Mouse (Mus musculus): Measurements from ENCODE around the gene Sp6. TPM values are rescaled to one million over a fixed set of nuclear protein-coding genes. Genes with fewer than 3 reads are reported as not detected.
A peak's percentile ranks its signal among the peaks of the same experiment; 100 is the strongest.

Gene Sp6
- 0.22 and 0.32 TPM in 2 replicates for polyA plus RNA-seq (2012; rRNA removed)

DNA sequence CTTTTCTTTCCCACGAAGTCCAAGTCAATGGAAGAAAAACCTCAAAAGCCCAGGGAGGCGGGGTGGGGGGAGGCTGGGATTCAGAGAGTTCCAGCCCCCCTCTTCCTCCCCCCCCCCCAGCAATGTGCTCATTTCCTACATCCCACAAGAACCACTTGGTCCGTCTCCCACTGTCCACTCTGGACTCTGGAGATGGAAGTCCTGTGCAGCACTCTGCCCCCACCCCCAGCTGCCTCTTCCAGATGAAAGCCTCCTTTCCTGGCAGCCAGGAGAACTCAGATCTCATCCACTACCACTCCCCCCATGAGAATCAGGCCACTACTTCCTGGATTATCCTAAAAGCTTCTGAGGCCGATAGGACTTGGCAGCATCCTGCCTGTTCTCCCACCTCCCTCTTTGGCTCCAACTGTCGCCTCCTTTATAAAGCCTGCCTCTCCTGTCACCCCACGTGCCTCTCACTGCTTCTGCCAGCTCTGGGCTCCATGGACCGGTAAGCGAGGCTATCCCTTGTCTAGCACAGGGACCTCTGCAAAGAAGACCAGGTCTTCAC lies at the start of gene Sp6:
TSS of gene Sp6 (plus strand) at position 274 of the 550 bp plus-strand sequence.
- TF ChIP-seq POLR2A (IDR thresholded peaks at IDR 0.05; ENCODE audit: control insufficient read depth, low read depth, low read length) (no peak), CTCF (IDR thresholded peaks at IDR 0.05; ENCODE audit: control insufficient read depth, insufficient read depth, insufficient replicate concordance, low read depth, low read length) (no peak)
- H3K27ac ChIP-seq (ENCODE audit: control insufficient read depth, insufficient read depth, low read depth, low read length), result no peak within 1 kb of the TSS
- no peaks in the 10 kb centered on the region for H3K4me1 ChIP-seq (ENCODE audit: control insufficient read depth, insufficient read depth, low read length)
- H3K4me3 ChIP-seq (ENCODE audit: control insufficient read depth, low read depth, low read length), result no peak within 1 kb of the TSS
- H3K27me3 ChIP-seq (ENCODE audit: control insufficient read depth, insufficient read depth, low read length), result no peaks in the 10 kb centered on the region
- H3K36me3 ChIP-seq (ENCODE audit: control insufficient read depth, insufficient read depth, low read length), result no peaks in the 10 kb centered on the region

DNA sequence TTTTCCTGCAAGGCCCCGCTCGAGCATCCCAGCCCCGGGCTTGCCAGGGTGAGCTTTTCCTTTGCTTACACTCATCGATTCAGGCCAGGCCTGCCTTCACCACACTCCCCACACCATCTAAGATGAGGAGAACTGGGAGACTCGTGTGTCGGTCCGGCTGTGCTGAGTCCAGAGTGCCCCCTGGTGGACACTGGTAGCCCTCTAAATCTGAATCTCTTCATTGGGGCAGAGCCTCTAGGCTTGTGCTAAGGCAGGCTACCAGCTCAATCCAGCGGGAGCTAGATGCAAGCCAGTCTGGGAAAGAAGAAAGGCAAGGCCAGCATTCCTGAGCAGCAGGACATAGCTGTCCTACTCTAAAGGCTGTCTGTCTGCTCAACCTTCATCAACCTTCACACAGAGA lies 49.6 kb upstream of the Sp6 start:
- no peaks in the 10 kb centered on the region; the same call in 1 of the 2 replicates for H3K4me1 ChIP-seq (ENCODE audit: control insufficient read depth, insufficient read depth, low read length)
- no peak overlapping the region for H3K27ac ChIP-seq (ENCODE audit: control insufficient read depth, insufficient read depth, low read depth, low read length)
- H3K4me3 ChIP-seq (ENCODE audit: control insufficient read depth, low read depth, low read length), result no peak overlapping the region
- TF ChIP-seq POLR2A (IDR thresholded peaks at IDR 0.05; ENCODE audit: control insufficient read depth, low read depth, low read length), result no peak
- peak; percentile 62; the same call in 1 of the 2 replicates for TF ChIP-seq CTCF (IDR thresholded peaks at IDR 0.05; ENCODE audit: control insufficient read depth, insufficient read depth, insufficient replicate concordance, low read depth, low read length)
- no peaks in the 10 kb centered on the region; the same call in none of the 2 replicates for H3K36me3 ChIP-seq (ENCODE audit: control insufficient read depth, insufficient read depth, low read length)
- H3K27me3 ChIP-seq (ENCODE audit: control insufficient read depth, insufficient read depth, low read length), result no peaks in the 10 kb centered on the region

DNA sequence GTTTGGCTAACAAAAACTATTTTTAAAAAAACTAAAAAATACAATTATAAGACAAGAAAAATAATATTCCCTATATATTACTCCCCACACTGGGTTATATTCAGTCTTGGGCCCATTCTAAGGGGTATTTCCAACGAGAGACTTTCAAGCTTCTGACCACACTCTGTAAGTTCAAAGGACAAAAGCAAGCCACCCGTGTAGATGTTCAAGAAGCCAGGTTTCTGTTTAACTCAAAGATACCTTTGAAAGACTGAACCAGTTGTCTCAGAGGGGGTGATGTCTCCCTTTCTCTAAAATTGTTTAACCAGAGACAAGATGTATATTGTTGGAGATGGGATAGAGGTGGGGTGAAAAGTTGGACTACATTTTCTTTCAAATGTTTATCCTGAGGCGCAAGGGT lies 47.0 kb upstream of the Sp6 start:
- Histone ChIP-seq H3K27me3 (ENCODE audit: control insufficient read depth, insufficient read depth, low read length) (no peaks in the 10 kb centered on the region), H3K27ac (ENCODE audit: control insufficient read depth, insufficient read depth, low read depth, low read length) (no peak overlapping the region), H3K4me3 (ENCODE audit: control insufficient read depth, low read depth, low read length) (no peak overlapping the region), H3K36me3 (ENCODE audit: control insufficient read depth, insufficient read depth, low read length) (no peaks in the 10 kb centered on the region; the same call in none of the 2 replicates), H3K4me1 (ENCODE audit: control insufficient read depth, insufficient read depth, low read length) (peaks cover 3% of the 10 kb centered on the region; the same call in 1 of the 2 replicates)
- TF ChIP-seq POLR2A (IDR thresholded peaks at IDR 0.05; ENCODE audit: control insufficient read depth, low read depth, low read length) (no peak), CTCF (IDR thresholded peaks at IDR 0.05; ENCODE audit: control insufficient read depth, insufficient read depth, insufficient replicate concordance, low read depth, low read length) (no peak)

DNA sequence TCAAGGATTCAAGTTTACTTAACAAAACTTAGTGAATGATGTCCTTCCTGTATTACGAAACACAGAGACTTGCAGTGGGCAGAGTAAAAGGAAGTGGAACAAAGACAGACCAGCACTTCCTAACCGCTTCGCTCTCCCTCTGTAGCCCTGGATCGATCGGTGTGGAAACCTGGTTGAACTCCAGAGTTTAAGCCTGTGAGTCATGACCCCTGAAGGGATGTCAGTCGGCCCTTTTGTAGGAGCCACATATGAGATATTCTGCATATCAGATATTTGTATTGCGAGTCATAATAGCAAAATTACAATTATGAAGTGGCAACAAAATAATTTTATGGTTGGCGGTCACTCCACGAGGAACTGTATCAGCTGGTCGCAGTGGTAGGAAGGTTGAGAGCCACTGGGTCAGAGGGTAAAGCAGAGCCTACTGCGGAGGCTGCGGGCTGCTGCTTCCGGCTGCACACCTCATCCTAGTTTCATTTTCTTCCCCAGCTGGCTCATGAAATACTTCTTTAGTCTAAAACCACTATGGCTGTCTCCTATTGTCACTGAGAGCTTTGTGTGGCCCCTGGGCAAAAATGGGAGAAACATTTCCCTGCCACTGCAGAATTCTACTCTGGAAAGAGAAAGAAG lies 46.2 kb upstream of the Sp6 start:
- no peaks in the 10 kb centered on the region; the same call in 1 of the 2 replicates for H3K36me3 ChIP-seq (ENCODE audit: control insufficient read depth, insufficient read depth, low read length)
- peaks cover 3% of the 10 kb centered on the region; the same call in 1 of the 2 replicates for H3K4me1 ChIP-seq (ENCODE audit: control insufficient read depth, insufficient read depth, low read length)
- H3K27me3 ChIP-seq (ENCODE audit: control insufficient read depth, insufficient read depth, low read length), result no peaks in the 10 kb centered on the region
- no peak overlapping the region for H3K4me3 ChIP-seq (ENCODE audit: control insufficient read depth, low read depth, low read length)
- no peak for TF ChIP-seq CTCF (IDR thresholded peaks at IDR 0.05; ENCODE audit: control insufficient read depth, insufficient read depth, insufficient replicate concordance, low read depth, low read length)
- TF ChIP-seq POLR2A (IDR thresholded peaks at IDR 0.05; ENCODE audit: control insufficient read depth, low read depth, low read length), result no peak
- peak overlapping the region; percentile 20; the same call in 1 of the 2 replicates for H3K27ac ChIP-seq (ENCODE audit: control insufficient read depth, insufficient read depth, low read depth, low read length)

DNA sequence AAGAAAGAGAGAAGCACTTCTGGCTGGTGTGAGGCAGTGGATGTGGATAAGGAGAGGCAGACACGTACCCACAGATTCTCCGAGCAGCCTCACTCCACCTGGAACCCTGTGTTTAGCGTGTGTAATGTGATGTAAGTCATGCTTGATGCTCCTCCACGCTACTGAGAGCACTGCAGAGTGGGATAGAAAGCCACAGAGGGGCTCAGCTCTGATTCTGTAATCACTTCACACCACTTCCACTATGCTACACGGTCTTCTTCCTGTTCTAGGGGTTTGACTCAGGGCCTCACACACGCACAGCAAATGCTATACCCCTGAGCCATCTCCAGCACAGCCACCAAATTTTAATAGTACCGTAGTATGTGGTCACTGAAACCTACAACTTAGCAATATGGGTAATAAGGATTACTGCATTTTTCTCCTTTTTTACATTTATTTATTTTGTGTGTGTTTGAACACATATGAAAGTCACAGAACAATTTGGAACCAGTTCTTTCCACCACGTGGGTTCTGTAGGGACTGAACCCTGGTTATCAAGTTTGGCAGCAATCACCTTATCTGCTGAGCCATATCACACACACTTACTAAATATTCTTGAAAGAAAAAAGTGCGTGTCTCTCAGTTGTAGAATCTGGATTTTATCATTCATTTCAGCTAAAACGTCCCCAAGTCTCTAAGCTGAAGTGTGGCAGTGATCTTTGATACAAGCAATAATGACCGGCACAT lies 45.5 kb upstream of the Sp6 start:
- H3K4me3 ChIP-seq (ENCODE audit: control insufficient read depth, low read depth, low read length), result no peak overlapping the region
- H3K4me1 ChIP-seq (ENCODE audit: control insufficient read depth, insufficient read depth, low read length), result peaks cover 3% of the 10 kb centered on the region
- H3K27ac ChIP-seq (ENCODE audit: control insufficient read depth, insufficient read depth, low read depth, low read length), result no peak overlapping the region
- H3K36me3 ChIP-seq (ENCODE audit: control insufficient read depth, insufficient read depth, low read length), result no peaks in the 10 kb centered on the region; the same call in 1 of the 2 replicates
- TF ChIP-seq CTCF (IDR thresholded peaks at IDR 0.05; ENCODE audit: control insufficient read depth, insufficient read depth, insufficient replicate concordance, low read depth, low read length) (no peak), POLR2A (IDR thresholded peaks at IDR 0.05; ENCODE audit: control insufficient read depth, low read depth, low read length) (no peak)
- no peaks in the 10 kb centered on the region for H3K27me3 ChIP-seq (ENCODE audit: control insufficient read depth, insufficient read depth, low read length)

DNA sequence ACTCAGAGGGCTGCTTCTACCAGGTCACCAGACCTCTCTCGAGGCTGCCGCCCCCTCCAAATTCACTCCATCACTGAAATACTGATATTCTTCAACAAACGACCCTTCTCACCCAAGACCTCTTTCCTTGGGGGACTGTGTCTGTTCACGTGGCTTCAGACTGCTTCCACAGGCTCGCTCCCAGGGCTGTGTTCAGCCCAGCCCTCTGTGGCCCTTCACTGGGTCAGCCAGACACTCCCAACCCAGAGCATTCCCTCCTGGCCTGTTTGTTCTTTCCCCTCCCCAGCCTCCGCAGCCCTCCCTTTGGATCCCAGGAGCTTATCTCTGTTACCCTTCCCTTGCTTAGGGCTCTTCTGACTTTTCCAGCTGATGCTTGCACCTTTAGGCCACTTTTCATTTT lies 44.7 kb upstream of the Sp6 start:
- Histone ChIP-seq H3K4me1 (ENCODE audit: control insufficient read depth, insufficient read depth, low read length) (peaks cover 3% of the 10 kb centered on the region), H3K27ac (ENCODE audit: control insufficient read depth, insufficient read depth, low read depth, low read length) (peak overlapping the region; percentile 32; the same call in 1 of the 2 replicates), H3K36me3 (ENCODE audit: control insufficient read depth, insufficient read depth, low read length) (no peaks in the 10 kb centered on the region; the same call in 1 of the 2 replicates), H3K27me3 (ENCODE audit: control insufficient read depth, insufficient read depth, low read length) (no peaks in the 10 kb centered on the region), H3K4me3 (ENCODE audit: control insufficient read depth, low read depth, low read length) (no peak overlapping the region)
- no peak for TF ChIP-seq CTCF (IDR thresholded peaks at IDR 0.05; ENCODE audit: control insufficient read depth, insufficient read depth, insufficient replicate concordance, low read depth, low read length)
- TF ChIP-seq POLR2A (IDR thresholded peaks at IDR 0.05; ENCODE audit: control insufficient read depth, low read depth, low read length), result no peak

DNA sequence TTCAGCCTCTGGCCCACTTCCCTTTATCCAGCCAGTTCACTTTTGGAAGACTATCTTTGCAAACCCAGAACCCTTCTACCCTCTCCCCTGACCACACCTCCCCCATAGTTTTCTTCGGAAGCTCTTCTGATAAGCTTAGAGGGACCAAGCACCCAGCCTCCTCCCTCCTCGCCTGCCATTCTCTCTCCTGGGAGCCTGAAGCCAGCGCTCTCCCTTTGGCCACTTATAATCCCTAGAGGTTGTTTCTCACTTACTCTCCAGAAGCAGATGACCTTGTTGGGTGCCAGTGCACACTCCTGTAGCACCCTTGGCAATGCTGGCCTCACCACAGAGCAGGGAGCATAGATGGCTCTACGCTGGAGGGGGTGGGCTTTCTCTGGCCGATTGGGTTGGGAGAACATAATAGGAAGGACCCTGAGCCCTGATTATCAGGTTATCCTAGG lies 43.9 kb upstream of the Sp6 start:
- TF ChIP-seq POLR2A (IDR thresholded peaks at IDR 0.05; ENCODE audit: control insufficient read depth, low read depth, low read length) (no peak), CTCF (IDR thresholded peaks at IDR 0.05; ENCODE audit: control insufficient read depth, insufficient read depth, insufficient replicate concordance, low read depth, low read length) (no peak)
- H3K27me3 ChIP-seq (ENCODE audit: control insufficient read depth, insufficient read depth, low read length), result no peaks in the 10 kb centered on the region
- peak overlapping the region; percentile 67 for H3K27ac ChIP-seq (ENCODE audit: control insufficient read depth, insufficient read depth, low read depth, low read length)
- H3K36me3 ChIP-seq (ENCODE audit: control insufficient read depth, insufficient read depth, low read length), result no peaks in the 10 kb centered on the region; the same call in 1 of the 2 replicates
- peaks cover 3% of the 10 kb centered on the region for H3K4me1 ChIP-seq (ENCODE audit: control insufficient read depth, insufficient read depth, low read length)
- no peak overlapping the region for H3K4me3 ChIP-seq (ENCODE audit: control insufficient read depth, low read depth, low read length)
